Mouse (Mus musculus) brain, embryonic 14.5 days (tissue): ENCODE measurements around the gene Unc93b1.

ENCODE experiments used
- CTCF ChIP-seq: fragments of 200-500 bp; IDR thresholded peaks from 2 replicates; pipeline ENCODE4 v1.5.1; 2012; ENCODE audit warnings: inconsistent platforms, mild to moderate bottlenecking, moderate library complexity, borderline replicate concordance; ENCODE audit not compliant: insufficient read depth, insufficient read length; ENCODE audit errors: extremely low read depth
- POLR2A ChIP-seq: fragments of 200-500 bp; IDR thresholded peaks from 2 replicates; pipeline ENCODE4 v1.6.1; 2012; ENCODE audit warnings: mild to moderate bottlenecking, inconsistent platforms, borderline replicate concordance; ENCODE audit not compliant: poor library complexity, insufficient read depth, insufficient read length, severe bottlenecking; ENCODE audit errors: extremely low read depth

GRCm38 (mm10) chr19:3903648-3904362 lies 31.2 kb upstream of the Unc93b1 start:
- no peak for TF ChIP-seq POLR2A
- no peak for TF ChIP-seq CTCF
